Mouse (Mus musculus) adrenal gland, adult 2 months (tissue): ENCODE data around the gene Cdkn2c. TPM values are rescaled to one million over a fixed set of nuclear protein-coding genes. Genes with fewer than 3 reads are reported as not detected.

ENCODE experiments used
- DNase-seq: peaks from one replicate; pipeline ENCODE4 v3.0.0; 2021
- polyA plus RNA-seq: library from polyadenylated mRNA; depleted of rRNA; stranded (reverse); fragments of >200 nt; gene quantifications from 2 replicates; pipeline ENCODE4 v1.2.3, GENCODE M21; 2012; rRNA removed
- total RNA-seq, 2 experiments: library from RNA; stranded (reverse); gene quantifications; 2 replicates each; pipeline ENCODE4 v1.2.3; 2021

The Cdkn2c gene
- total and polyA plus RNA-seq, 3 experiments: 17.6 to 115 (median 43.6) TPM

GRCm38 (mm10) chr4:109657851-109658500 lies 9.0 kb downstream of the Cdkn2c start:
- DNase-seq: no peak

GRCm38 (mm10) chr4:109657021-109657850 lies 9.8 kb downstream of the Cdkn2c start:
- DNase-seq: peak; percentile 88

- DNase-seq: no peak
These were observed 10.7 kb downstream of the Cdkn2c start for GRCm38 (mm10) chr4:109656301-109656700.

GRCm38 (mm10) chr4:109655738-109656137 lies 11.3 kb downstream of the Cdkn2c start:
- no peak for DNase-seq

GRCm38 (mm10) chr4:109654701-109655100 lies 12.3 kb downstream of the Cdkn2c start:
- no peak for DNase-seq

GRCm38 (mm10) chr4:109653251-109653650 lies 13.7 kb downstream of the Cdkn2c start:
- DNase-seq: no peak

- DNase-seq: no peak
These were observed 17.7 kb downstream of the Cdkn2c start for GRCm38 (mm10) chr4:109649331-109649730.

GRCm38 (mm10) chr4:109647281-109647680 lies 19.7 kb downstream of the Cdkn2c start:
- DNase-seq: no peak

GRCm38 (mm10) chr4:109641451-109641850 lies 25.5 kb downstream of the Cdkn2c start:
- no peak for DNase-seq

- peak; percentile 27 for DNase-seq
These were observed 26.8 kb downstream of the Cdkn2c start for GRCm38 (mm10) chr4:109640141-109640540.

- no peak for DNase-seq
These were observed 27.6 kb downstream of the Cdkn2c start for GRCm38 (mm10) chr4:109639356-109639755.

GRCm38 (mm10) chr4:109634971-109635370 lies 32.0 kb downstream of the Cdkn2c start:
- no peak for DNase-seq

- DNase-seq: no peak
These were observed 36.0 kb downstream of the Cdkn2c start for GRCm38 (mm10) chr4:109631029-109631428.

- DNase-seq: no peak
These were observed 36.8 kb downstream of the Cdkn2c start for GRCm38 (mm10) chr4:109630215-109630614.

- DNase-seq: no peak
These were observed 54.4 kb downstream of the Cdkn2c start for GRCm38 (mm10) chr4:109612596-109612995.

Other genes with a start within 250 kb of the Cdkn2c start
- 100 to 1,000 TPM; 184 to 288 TPM for gene Rnf11, start 182.5 kb downstream of the Cdkn2c start, total RNA-seq
- gene Rnf11, start 182.5 kb downstream of the Cdkn2c start, polyA plus RNA-seq: 159 and 246 TPM in 2 replicates
- not detected for gene 4930522H14Rik, start 135.9 kb downstream of the Cdkn2c start, total RNA-seq
- gene 4930522H14Rik, start 135.9 kb downstream of the Cdkn2c start, polyA plus RNA-seq: not detected in 2 replicates
- 10 to 100 TPM; 24.8 to 31.1 TPM for gene Faf1, start 9.4 kb upstream of the Cdkn2c start, total RNA-seq
- 6.8 and 9.7 TPM in 2 replicates for gene Faf1, start 9.4 kb upstream of the Cdkn2c start, polyA plus RNA-seq